Mouse (Mus musculus) embryonic fibroblast, embryonic 13.5 days (primary cell): ENCODE data around the gene Gm5460.

Experiments
- CTCF ChIP-seq: IDR thresholded peaks from 2 replicates; pipeline ENCODE4 v1.5.1; 2011; ENCODE audit warnings: mild to moderate bottlenecking, control low read depth, low read length, moderate library complexity, borderline replicate concordance; ENCODE audit not compliant: insufficient read depth
- POLR2A ChIP-seq: IDR thresholded peaks from 2 replicates; pipeline ENCODE4 v1.6.1; 2011; ENCODE audit warnings: low read depth, mild to moderate bottlenecking, control low read depth, low read length, moderate library complexity

DNA sequence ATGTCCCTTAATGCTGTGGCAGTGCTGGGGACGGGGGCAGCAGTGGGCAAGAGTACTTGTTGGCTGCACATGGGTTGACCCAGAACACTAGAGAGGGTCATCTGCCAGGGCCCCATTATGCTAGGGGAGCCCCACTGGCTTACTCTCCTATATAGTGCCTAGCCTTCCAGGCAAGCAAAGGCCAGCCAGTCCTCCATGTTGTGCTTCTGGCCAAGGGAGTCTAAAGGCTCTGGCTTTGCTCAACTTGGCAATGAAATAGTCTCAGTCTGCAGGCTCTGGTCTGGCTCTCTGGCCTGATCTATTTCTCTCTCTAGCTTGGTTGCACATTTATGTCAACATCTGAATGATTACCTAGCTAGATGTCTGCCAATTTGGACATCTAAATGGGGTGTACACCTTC, 76.3 kb downstream of the Gm5460 start:
- TF ChIP-seq CTCF (no peak), POLR2A (no peak)
